ENCODE assay signal across 19 mouse cellular contexts in the genomic region with DNA sequence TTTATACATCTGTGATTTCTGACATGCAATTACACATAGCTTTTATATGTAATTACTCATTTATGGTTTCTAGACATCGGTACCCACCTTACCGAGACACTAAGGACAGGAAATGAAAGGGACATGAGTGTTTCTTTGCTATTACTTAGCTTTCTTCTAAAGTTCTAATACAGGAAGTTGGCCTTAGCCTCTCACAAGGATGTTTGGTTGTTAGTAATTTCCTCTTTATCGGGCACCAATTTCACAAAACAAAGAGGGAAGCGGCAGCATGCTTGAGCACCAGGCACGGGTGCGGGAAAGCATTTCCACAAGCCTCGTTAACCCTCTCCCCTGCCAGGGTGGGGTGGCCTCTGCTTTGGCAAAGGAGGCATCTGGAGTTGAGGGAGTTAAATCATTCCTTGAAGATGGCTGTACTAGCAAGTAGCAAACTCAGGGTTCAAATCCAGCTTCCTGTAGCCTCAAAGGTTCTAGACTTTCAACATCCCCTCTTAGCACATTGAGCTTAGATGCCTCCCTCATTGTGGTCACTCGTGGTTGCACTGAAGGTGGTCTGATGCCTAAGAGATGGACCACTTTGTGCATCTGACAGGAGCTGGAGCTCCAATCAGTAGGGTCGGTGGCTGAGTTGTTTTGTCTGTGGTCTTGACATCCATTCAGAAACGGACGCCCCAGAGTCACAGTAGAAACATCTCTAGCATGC. TPM values are rescaled to one million over a fixed set of nuclear protein-coding genes. Genes with fewer than 3 reads are reported as not detected.
DNase-seq lines count a peak whose midpoint lies in the region; TF ChIP-seq lines count a peak whose summit lies in the region.
"Had no signal": no experiment of that assay in that cellular context is flagged by ENCODE, and none has a peak within 500 bp of the region (broad histone marks: within the 10 kb centered on the region; RNA-seq: fewer than 3 reads in every experiment).

No protein-coding gene starts in this region.

- WGBS in liver, adult 2 months = 76% methylated on average over 11 of the region's 11 CpGs
- 37% methylated on average over 11 of the region's 11 CpGs for WGBS in spleen, adult 2 months

- no peak for TF ChIP-seq POLR2A in liver, adult 2 months (IDR thresholded peaks at IDR 0.05; ENCODE audit: extremely low read depth, insufficient read depth, low read length)
- TF ChIP-seq POLR2A in spleen, adult 2 months (IDR thresholded peaks at IDR 0.05; ENCODE audit: low read depth, low read length) = no peak

- H3K4me3 ChIP-seq in liver, adult 2 months (ENCODE audit: insufficient read depth, low read depth, low read length) = no peak overlapping the region
- H3K4me3 ChIP-seq in spleen, adult 2 months (ENCODE audit: extremely low read depth, insufficient read depth, insufficient read length) = no peak overlapping the region
- H3K4me3 ChIP-seq: forebrain, embryonic 12.5 days; limb, embryonic 13.5 days; megakaryocyte, embryonic 14.5 days; neural tube, embryonic 13.5 days; stomach, embryonic 15.5 days had no signal

- no peak for TF ChIP-seq CTCF in liver, adult 2 months (IDR thresholded peaks at IDR 0.05; ENCODE audit: low read depth, low read length)
- no peak for TF ChIP-seq CTCF in spleen, adult 2 months (IDR thresholded peaks at IDR 0.05; ENCODE audit: extremely low read depth, insufficient read depth, insufficient read length, insufficient replicate concordance)

- no peaks in the 10 kb centered on the region for H3K79me2 ChIP-seq in liver, adult 2 months (ENCODE audit: control insufficient read depth, insufficient read depth, low read length)

- peak overlapping the region; percentile 46; the same call in 1 of the 2 replicates for H3K27ac ChIP-seq in liver, adult 2 months (replicated peaks; ENCODE audit: insufficient read depth, low read depth, low read length)
- peak overlapping the region; percentile 72 for H3K27ac ChIP-seq in spleen, adult 2 months (ENCODE audit: insufficient read depth, low read length)
- H3K27ac ChIP-seq: forebrain, embryonic 12.5 days; limb, embryonic 13.5 days; neural tube, embryonic 13.5 days; stomach, embryonic 15.5 days had no signal

- H3K4me1 ChIP-seq in liver, adult 2 months (ENCODE audit: control insufficient read depth, insufficient read depth, low read length) = peaks cover 5% of the 10 kb centered on the region; the same call in 1 of the 2 replicates
- H3K4me1 ChIP-seq in spleen, adult 2 months (ENCODE audit: control insufficient read depth, insufficient read depth, insufficient read length) = peaks cover 8% of the 10 kb centered on the region; the same call in 1 of the 2 replicates
- H3K4me1 ChIP-seq: forebrain, embryonic 12.5 days; neural tube, embryonic 13.5 days had no signal

- no peaks in the 10 kb centered on the region for H3K27me3 ChIP-seq in liver, adult 2 months (ENCODE audit: control insufficient read depth, insufficient read depth, low read length)
- no peaks in the 10 kb centered on the region for H3K27me3 ChIP-seq in spleen, adult 2 months (ENCODE audit: control insufficient read depth, insufficient read depth, low read length)
- no peaks in the 10 kb centered on the region for H3K27me3 ChIP-seq in splenic B cell, adult 2 months (ENCODE audit: control insufficient read depth, insufficient read depth, low read length, poor library complexity, severe bottlenecking)
- H3K27me3 ChIP-seq: forebrain, embryonic 12.5 days; limb, embryonic 13.5 days; megakaryocyte, embryonic 14.5 days; neural tube, embryonic 13.5 days; stomach, embryonic 15.5 days had no signal

- no peak for DNase-seq in liver, adult 2 months (ENCODE audit: extremely low read depth, low read depth, low spot score)
- DNase-seq in liver = no peak
- DNase-seq in spleen, adult 2 months (ENCODE audit: low read depth in 1 of 2, low spot score in 2 of 2) = no peak
- no peak for DNase-seq in spleen, adult 12 weeks (ENCODE audit: low spot score)
- DNase-seq in lung, postnatal 36 days = peak; percentile 26
- peak; percentile 40 for DNase-seq in splenic B cell, adult 2 months (ENCODE audit: low read depth, low spot score)
- no peak for DNase-seq in cerebellum, adult 8-10 months
- DNase-seq in left cerebral cortex, postnatal 25 days (ENCODE audit: low spot score in 2 of 2) = no peak
- DNase-seq: cerebellum, postnatal 10 days; gastrocnemius, postnatal 25 days; heart, postnatal 14 days; kidney, adult 8-10 months; kidney, postnatal 25 days; thymus, adult 2 months had no signal

- intact Hi-C loops in left cerebral cortex, postnatal 25 days (cut with DNase I) = no loop called here

- H3K36me3 ChIP-seq in liver, adult 2 months (ENCODE audit: control insufficient read depth, insufficient read depth, low read length) = no peaks in the 10 kb centered on the region
- H3K36me3 ChIP-seq in spleen, adult 2 months (ENCODE audit: control insufficient read depth, insufficient read depth, low read length) = peaks cover 40% of the 10 kb centered on the region
- H3K36me3 ChIP-seq in splenic B cell, adult 2 months (ENCODE audit: control insufficient read depth, insufficient read depth, low read length, poor library complexity, severe bottlenecking) = peaks cover 20% of the 10 kb centered on the region
- H3K36me3 ChIP-seq: forebrain, embryonic 12.5 days; limb, embryonic 13.5 days; neural tube, embryonic 13.5 days; stomach, embryonic 15.5 days had no signal

- no peak overlapping the region for H3K9ac ChIP-seq in liver, adult 2 months (ENCODE audit: low read depth, low read length)
- H3K9ac ChIP-seq: forebrain, embryonic 12.5 days; limb, embryonic 13.5 days; neural tube, embryonic 13.5 days; stomach, embryonic 15.5 days had no signal

RNA-seq across cellular contexts. Expression of gene Lrmp, which starts 24.5 kb away (rescaled TPM):
- total RNA-seq in liver, adult 2 months (2014; rRNA removed) = 3.4 and 3.8 TPM in 2 replicates
- polyA plus RNA-seq in liver, adult 2 months (2012; rRNA removed) = 1.7 and 3.6 TPM in 2 replicates
- 120 and 145 TPM in 2 replicates for polyA plus RNA-seq in spleen, adult 2 months (2012; rRNA removed)
- total RNA-seq in left cerebral cortex, postnatal 25 days (2021) = 1 to 10 TPM; 2.1 to 3.8 TPM

Comparison
In these comparisons a context has a peak if more than half of its experiments do, and no peak if none do; other contexts are left out.
1. DNase-seq: peak in lung, postnatal 36 days (single experiment) and splenic B cell, adult 2 months (single experiment); none in liver, adult 2 months (single experiment), liver (single experiment), spleen, adult 2 months (0 of 2), spleen, adult 12 weeks (single experiment), cerebellum, adult 8-10 months (single experiment) and left cerebral cortex, postnatal 25 days (0 of 2).